Mouse (Mus musculus): ENCODE data around the gene Ttc37. TPM values are rescaled to one million over a fixed set of nuclear protein-coding genes. Genes with fewer than 3 reads are reported as not detected.

Gene Ttc37
- 17.8 TPM for polyA plus RNA-seq (2015; fragmentation: Illumina TruSeq; extraction: RNeasy Lipid Tissue Mini Kit (QIAGEN cat#74804); ENCODE audit: insufficient read depth, low replicate concordance)

GRCm38 (mm10) chr13:76098493-76099303 is at the start of gene Ttc37, which contains the start of gene Arsk:
TSS of gene Ttc37 (plus strand) at chr13:76098734.
TSS of gene Arsk (minus strand) at chr13:76098660.

GRCm38 (mm10) chr13:76056896-76057266 is 41.7 kb upstream of the Ttc37 start, which contains the start of gene Gpr150:
TSS of gene Gpr150 (minus strand) at chr13:76056996.

Other genes with a start within 250 kb of the Ttc37 start
- gene Rhobtb3, start 154.8 kb upstream of the Ttc37 start, polyA plus RNA-seq (2015; fragmentation: Illumina TruSeq; extraction: RNeasy Lipid Tissue Mini Kit (QIAGEN cat#74804); ENCODE audit: insufficient read depth, low replicate concordance), result 3.2 TPM
- gene Spata9, start 131.6 kb upstream of the Ttc37 start, polyA plus RNA-seq (2015; fragmentation: Illumina TruSeq; extraction: RNeasy Lipid Tissue Mini Kit (QIAGEN cat#74804); ENCODE audit: insufficient read depth, low replicate concordance), result not detected
- gene Rfesd, start 80.0 kb upstream of the Ttc37 start, polyA plus RNA-seq (2015; fragmentation: Illumina TruSeq; extraction: RNeasy Lipid Tissue Mini Kit (QIAGEN cat#74804); ENCODE audit: insufficient read depth, low replicate concordance), result 31.9 TPM
- gene Gpr150, start 41.7 kb upstream of the Ttc37 start, polyA plus RNA-seq (2015; fragmentation: Illumina TruSeq; extraction: RNeasy Lipid Tissue Mini Kit (QIAGEN cat#74804); ENCODE audit: insufficient read depth, low replicate concordance), result not detected
- 16.7 TPM for gene Arsk, start 74 bp upstream of the Ttc37 start, polyA plus RNA-seq (2015; fragmentation: Illumina TruSeq; extraction: RNeasy Lipid Tissue Mini Kit (QIAGEN cat#74804); ENCODE audit: insufficient read depth, low replicate concordance)
- gene Fam81b, start 206.3 kb downstream of the Ttc37 start, polyA plus RNA-seq (2015; fragmentation: Illumina TruSeq; extraction: RNeasy Lipid Tissue Mini Kit (QIAGEN cat#74804); ENCODE audit: insufficient read depth, low replicate concordance), result not detected

All from spleen, adult 10 weeks (tissue).